Mouse (Mus musculus) fat pad, adult 2 months (tissue): ENCODE data around the gene H1f0.

Experiments
- DNase-seq: peaks from one replicate; pipeline ENCODE4 v3.0.0-alpha.2; 2011; ENCODE audit warnings: low read depth, low spot score; ENCODE audit errors: extremely low read depth

Gene H1f0

GRCm38 (mm10) chr15:79066276-79066675 lies 38.0 kb downstream of the H1f0 start:
- no peak for DNase-seq

- DNase-seq, result no peak
These were observed 39.4 kb downstream of the H1f0 start for GRCm38 (mm10) chr15:79067631-79068030.

DNA sequence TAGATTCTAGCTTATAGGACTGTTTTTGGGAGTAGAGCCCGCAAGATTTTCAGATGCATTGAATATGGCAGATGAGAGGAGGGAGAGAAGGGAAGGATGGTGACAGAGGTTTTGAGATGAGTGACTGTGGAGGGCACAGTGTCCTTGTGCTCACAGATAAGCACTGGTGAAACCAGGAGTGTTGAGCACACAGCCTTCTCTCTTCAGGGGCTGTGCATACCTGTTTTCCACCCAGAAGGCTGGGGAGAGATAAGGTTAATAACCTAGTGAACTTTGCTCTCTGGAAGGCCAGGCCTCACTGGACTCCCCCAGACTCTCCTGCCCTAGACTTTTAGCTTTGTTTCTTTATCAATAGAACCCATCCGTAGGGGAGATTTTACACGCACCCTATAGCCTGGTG lies 40.2 kb downstream of the H1f0 start:
- DNase-seq, result no peak

- DNase-seq, result no peak
These were observed 43.1 kb downstream of the H1f0 start for GRCm38 (mm10) chr15:79071117-79072039.

DNA sequence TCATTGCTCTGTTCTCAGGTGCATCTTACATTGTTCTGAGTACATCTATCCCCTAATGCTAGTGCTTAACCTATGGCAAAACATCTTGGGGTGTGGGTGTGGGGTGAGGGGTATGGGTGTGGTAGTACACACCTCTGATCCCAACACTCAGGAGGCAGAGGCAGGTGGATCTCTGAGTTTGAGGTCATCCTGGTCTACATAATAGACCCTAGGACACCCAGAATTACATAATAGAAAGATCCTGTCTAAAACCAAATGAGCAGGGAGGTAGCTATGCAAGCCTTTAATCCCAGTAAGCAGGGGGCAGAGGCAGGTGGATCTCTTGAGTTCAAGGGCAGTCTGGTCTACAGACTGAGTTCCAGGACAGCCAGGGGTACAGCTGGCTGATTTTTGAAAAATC lies 45.5 kb downstream of the H1f0 start:
- no peak for DNase-seq

DNA sequence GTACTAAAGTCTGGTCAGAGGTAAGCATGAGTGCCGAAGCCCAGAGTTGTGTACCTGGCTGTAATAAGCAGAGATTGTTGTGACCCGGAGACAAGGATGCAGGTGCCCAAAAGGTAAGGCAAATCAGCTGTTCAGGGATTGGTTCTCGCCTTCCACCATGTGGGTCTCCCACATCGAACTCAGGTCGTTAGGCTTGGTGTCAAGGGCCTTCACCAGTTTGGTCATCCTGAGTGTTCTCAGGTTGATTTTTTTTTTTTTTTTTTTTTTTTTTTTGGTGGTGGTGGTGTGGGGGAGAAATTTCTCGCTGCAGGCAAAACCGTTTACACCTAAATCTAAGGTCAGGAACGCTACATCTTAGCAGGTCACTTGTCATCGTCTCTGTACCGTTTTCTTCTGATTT lies 46.2 kb downstream of the H1f0 start:
- no peak for DNase-seq

GRCm38 (mm10) chr15:79074913-79075532 lies 46.8 kb downstream of the H1f0 start, which contains the start of gene Eif3l:
TSS of gene Eif3l (plus strand) at chr15:79075179.
- DNase-seq, result no peak

- DNase-seq, result no peak
These were observed 47.6 kb downstream of the H1f0 start for GRCm38 (mm10) chr15:79075658-79076365.

DNA sequence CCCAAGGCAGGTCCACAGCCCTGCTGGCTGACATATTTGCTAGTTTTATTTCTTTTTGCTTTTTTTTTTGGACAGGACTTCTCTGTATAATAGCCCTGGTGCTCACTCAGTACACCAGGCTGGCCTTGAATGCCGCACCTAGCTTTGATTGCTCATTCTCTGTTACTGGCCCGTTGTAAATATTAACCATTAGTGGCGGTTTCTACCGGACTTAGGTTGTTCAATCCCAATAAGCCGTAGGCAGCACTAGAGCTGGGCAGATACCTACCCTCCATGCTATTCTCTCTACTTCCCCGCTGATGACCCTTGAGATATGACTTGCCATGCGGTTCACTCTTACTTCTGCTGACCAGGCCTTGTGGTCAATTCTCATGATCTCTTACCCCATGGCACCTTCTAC lies 51.3 kb downstream of the H1f0 start:
- no peak for DNase-seq
